Mouse (Mus musculus) liver, embryonic 15.5 days (tissue): ENCODE measurements around the gene Reep6. TPM values are rescaled to one million over a fixed set of nuclear protein-coding genes. Genes with fewer than 3 reads are reported as not detected.

ENCODE experiments used
- ATAC-seq: fragments of 200-750 bp; cut with Nextera tagmentation; 2 replicates; pipeline ENCODE4 v1.8.0; 2017; ENCODE audit warnings: moderate number of reproducible peaks, mild to moderate bottlenecking, moderate library complexity; ENCODE audit not compliant: insufficient read depth
- H3K27ac ChIP-seq: fragments of 300-500 bp; sonication (generic); replicated peaks from 2 replicates; pipeline ENCODE4 v1.5.1; 2015; ENCODE audit warnings: mild to moderate bottlenecking, inconsistent platforms
- H3K27me3 ChIP-seq: fragments of 300-500 bp; sonication (generic); 2 replicates; pipeline ENCODE4 v1.6.1; 2015; ENCODE audit warnings: mild to moderate bottlenecking, inconsistent platforms
- H3K36me3 ChIP-seq: fragments of 300-500 bp; sonication (generic); replicated peaks from 2 replicates; pipeline ENCODE4 v1.6.1; 2015; ENCODE audit warnings: moderate library complexity, mild to moderate bottlenecking, inconsistent platforms
- H3K4me1 ChIP-seq: fragments of 300-500 bp; sonication (generic); replicated peaks from 2 replicates; pipeline ENCODE4 v1.6.1; 2015; ENCODE audit warnings: inconsistent platforms
- H3K4me2 ChIP-seq: fragments of 300-500 bp; sonication (generic); 2 replicates; pipeline ENCODE4 v1.6.1; 2015; ENCODE audit warnings: moderate library complexity, mild to moderate bottlenecking, inconsistent platforms
- H3K4me3 ChIP-seq: fragments of 300-500 bp; sonication (generic); replicated peaks from 2 replicates; pipeline ENCODE4 v1.5.1; 2015; ENCODE audit warnings: mild to moderate bottlenecking, inconsistent platforms
- H3K9ac ChIP-seq: fragments of 300-500 bp; sonication (generic); 2 replicates; pipeline ENCODE4 v1.6.1; 2015; ENCODE audit warnings: moderate library complexity, mild to moderate bottlenecking, inconsistent platforms
- H3K9me3 ChIP-seq: fragments of 300-500 bp; sonication (generic); replicated peaks from 2 replicates; pipeline ENCODE4 v1.6.1; 2016; ENCODE audit warnings: inconsistent platforms
- WGBS: fragments of 180-500 bp; shearing (Covaris S2); methylation state at CpG from one replicate; pipeline ENCODE4 v1.1.7; 2015; ENCODE audit warnings: mixed read lengths; ENCODE audit not compliant: insufficient replicate concordance; 5-methylcytosine and 5-hydroxymethylcytosine counted together
- polyA plus RNA-seq: library from polyadenylated mRNA; unstranded; fragments of >200 nt; fragmentation: Nextera tagmentation; extraction: Ambion mirVana; gene quantifications from 2 replicates; pipeline ENCODE4 v1.2.1, GENCODE M21; 2015

Reep6 gene
- polyA plus RNA-seq, 1 experiment from 2014 or later: 75.6 TPM

- no peaks in the 10 kb centered on the region for H3K9me3 ChIP-seq
- 73% methylated on average over 4 of the region's 4 CpGs for WGBS
- peak overlapping the region; percentile 81; the same call in 1 of the 2 replicates for H3K4me3 ChIP-seq
- H3K4me1 ChIP-seq: peaks cover 51% of the 10 kb centered on the region
- H3K4me2 ChIP-seq: peak overlapping the region; percentile 86
- peaks cover 37% of the 10 kb centered on the region for H3K27me3 ChIP-seq
- H3K9ac ChIP-seq: 0 out of 2 replicates have a peak overlapping the region, but pooled peaks have one; percentile 90
- H3K27ac ChIP-seq: peak overlapping the region; percentile 19; the same call in 1 of the 2 replicates
- peaks cover 23% of the 10 kb centered on the region for H3K36me3 ChIP-seq
- no peak for ATAC-seq
Observed at GRCm38 (mm10) chr10:80294311-80294710, 35.4 kb upstream of the Reep6 start.

- H3K36me3 ChIP-seq: peaks cover 23% of the 10 kb centered on the region
- peaks cover 51% of the 10 kb centered on the region for H3K4me1 ChIP-seq
- H3K4me3 ChIP-seq: no peak overlapping the region
- H3K9ac ChIP-seq: no peak overlapping the region
- ATAC-seq: no peak
- no peaks in the 10 kb centered on the region for H3K9me3 ChIP-seq
- 0 out of 2 replicates have a peak overlapping the region, but pooled peaks have one; percentile 86 for H3K4me2 ChIP-seq
- peaks cover 42% of the 10 kb centered on the region for H3K27me3 ChIP-seq
- 37% methylated on average over 7 of the region's 7 CpGs for WGBS
- peak overlapping the region; percentile 36 for H3K27ac ChIP-seq
Observed at GRCm38 (mm10) chr10:80294788-80295303, 34.9 kb upstream of the Reep6 start.

- peak within 1 kb of the TSS; percentile 36 for H3K27ac ChIP-seq
- H3K36me3 ChIP-seq: peaks cover 23% of the 10 kb centered on the region
- H3K9me3 ChIP-seq: no peaks in the 10 kb centered on the region
- WGBS: 4% methylated on average over 26 of the region's 26 CpGs
- peaks cover 51% of the 10 kb centered on the region for H3K4me1 ChIP-seq
- peaks cover 52% of the 10 kb centered on the region for H3K27me3 ChIP-seq
- peak within 1 kb of the TSS; percentile 39 for H3K4me3 ChIP-seq
- H3K4me2 ChIP-seq: peak within 1 kb of the TSS; percentile 64
- peak; percentile 44 for ATAC-seq
- peak within 1 kb of the TSS; percentile 18; the same call in 1 of the 2 replicates for H3K9ac ChIP-seq
Observed at GRCm38 (mm10) chr10:80295618-80296425, 33.9 kb upstream of the Reep6 start, which contains the start of gene Apc2. Gene Apc2 (plus strand): TSS chr10:80295977.

- H3K27ac ChIP-seq: no peak overlapping the region
Observed at GRCm38 (mm10) chr10:80296824-80297223, 32.9 kb upstream of the Reep6 start.

GRCm38 (mm10) chr10:80297526-80298133, 32.1 kb upstream of the Reep6 start:
- Histone ChIP-seq H3K9ac (no peak overlapping the region), H3K4me1 (peaks cover 51% of the 10 kb centered on the region), H3K36me3 (peaks cover 23% of the 10 kb centered on the region), H3K4me3 (no peak overlapping the region), H3K27ac (no peak overlapping the region), H3K9me3 (no peaks in the 10 kb centered on the region), H3K27me3 (peaks cover 70% of the 10 kb centered on the region), H3K4me2 (no peak overlapping the region)
- ATAC-seq: no peak
- WGBS: 46% methylated on average over 8 of the region's 8 CpGs

More at GRCm38 (mm10) chr10:80296824-80297223, 32.9 kb upstream of the Reep6 start:
- no peaks in the 10 kb centered on the region for H3K9me3 ChIP-seq
- peaks cover 62% of the 10 kb centered on the region for H3K27me3 ChIP-seq
- H3K4me1 ChIP-seq: peaks cover 47% of the 10 kb centered on the region
- H3K4me3 ChIP-seq: no peak overlapping the region
- peaks cover 23% of the 10 kb centered on the region for H3K36me3 ChIP-seq
- no peak overlapping the region for H3K4me2 ChIP-seq
- ATAC-seq: no peak
- H3K9ac ChIP-seq: no peak overlapping the region
- WGBS: 68% methylated on average over 5 of the region's 5 CpGs

- H3K4me1 ChIP-seq: peaks cover 40% of the 10 kb centered on the region
- ATAC-seq: no peak
- peaks cover 81% of the 10 kb centered on the region for H3K27me3 ChIP-seq
- no peak overlapping the region for H3K4me2 ChIP-seq
- H3K36me3 ChIP-seq: peaks cover 14% of the 10 kb centered on the region
- 7% methylated on average over 26 of the region's 26 CpGs for WGBS
- no peaks in the 10 kb centered on the region for H3K9me3 ChIP-seq
- no peak overlapping the region for H3K4me3 ChIP-seq
- no peak overlapping the region for H3K27ac ChIP-seq
- no peak overlapping the region for H3K9ac ChIP-seq
Observed at GRCm38 (mm10) chr10:80298571-80299281, 31.0 kb upstream of the Reep6 start.

- Histone ChIP-seq H3K36me3 (peaks cover 8% of the 10 kb centered on the region), H3K9ac (no peak overlapping the region), H3K4me2 (no peak overlapping the region), H3K9me3 (no peaks in the 10 kb centered on the region), H3K4me3 (no peak overlapping the region), H3K4me1 (peaks cover 35% of the 10 kb centered on the region), H3K27ac (no peak overlapping the region), H3K27me3 (peaks cover 86% of the 10 kb centered on the region)
- WGBS: 11% methylated on average over 15 of the region's 15 CpGs
- no peak for ATAC-seq
Observed at GRCm38 (mm10) chr10:80299301-80299700, 30.5 kb upstream of the Reep6 start.

- no peak for ATAC-seq
- H3K9me3 ChIP-seq: no peaks in the 10 kb centered on the region
- H3K4me3 ChIP-seq: no peak overlapping the region
- H3K27ac ChIP-seq: no peak overlapping the region
- no peak overlapping the region for H3K4me2 ChIP-seq
- H3K4me1 ChIP-seq: peaks cover 33% of the 10 kb centered on the region
- no peak overlapping the region for H3K9ac ChIP-seq
- H3K27me3 ChIP-seq: peaks cover 92% of the 10 kb centered on the region
- 38% methylated on average over 10 of the region's 10 CpGs for WGBS
- H3K36me3 ChIP-seq: peaks cover 3% of the 10 kb centered on the region; the same call in 1 of the 2 replicates
Observed at GRCm38 (mm10) chr10:80299824-80300223, 29.9 kb upstream of the Reep6 start.

GRCm38 (mm10) chr10:80300672-80301181, 29.0 kb upstream of the Reep6 start:
- H3K9ac ChIP-seq: no peak overlapping the region
- no peak overlapping the region for H3K4me3 ChIP-seq
- H3K27ac ChIP-seq: no peak overlapping the region
- H3K4me2 ChIP-seq: no peak overlapping the region
- 27% methylated on average over 11 of the region's 11 CpGs for WGBS
- peaks cover 99% of the 10 kb centered on the region for H3K27me3 ChIP-seq
- no peaks in the 10 kb centered on the region for H3K36me3 ChIP-seq
- H3K9me3 ChIP-seq: no peaks in the 10 kb centered on the region
- H3K4me1 ChIP-seq: peaks cover 27% of the 10 kb centered on the region
- no peak for ATAC-seq

GRCm38 (mm10) chr10:80301256-80302081, 28.3 kb upstream of the Reep6 start:
- H3K9me3 ChIP-seq: no peaks in the 10 kb centered on the region
- H3K27me3 ChIP-seq: peaks cover 100% of the 10 kb centered on the region
- H3K4me3 ChIP-seq: no peak overlapping the region
- H3K36me3 ChIP-seq: no peaks in the 10 kb centered on the region
- 62% methylated on average over 10 of the region's 10 CpGs for WGBS
- H3K27ac ChIP-seq: no peak overlapping the region
- H3K4me2 ChIP-seq: no peak overlapping the region
- H3K4me1 ChIP-seq: peaks cover 21% of the 10 kb centered on the region
- no peak overlapping the region for H3K9ac ChIP-seq
- no peak for ATAC-seq
